Mouse (Mus musculus): ENCODE measurements around the gene Ndufa8. TPM values are rescaled to one million over a fixed set of nuclear protein-coding genes. Genes with fewer than 3 reads are reported as not detected.

Gene Ndufa8
- total RNA-seq, 1 experiment from 2014 or later: 59.9 TPM

DNA sequence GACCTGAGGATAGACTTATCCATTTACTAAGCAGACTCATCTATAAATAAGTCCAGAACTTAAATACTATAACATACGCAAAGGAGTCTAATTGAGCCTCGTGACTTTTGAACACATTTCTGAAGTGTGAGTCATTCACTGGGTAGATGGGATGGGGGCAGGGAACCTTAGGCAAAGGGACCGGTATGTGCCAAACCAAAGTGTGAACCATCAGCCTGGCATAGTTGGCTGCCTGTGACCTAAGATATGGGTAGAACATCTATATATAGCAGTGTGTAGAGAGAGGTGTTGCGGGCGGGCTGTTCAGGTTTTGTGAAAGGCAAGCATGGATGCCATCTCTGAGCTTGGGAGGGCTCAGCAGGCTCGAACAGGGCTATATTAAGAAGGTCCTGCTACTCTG lies 54.9 kb downstream of the Ndufa8 start:
- ATAC-seq (replicated peaks; ENCODE audit: low read depth, poor library complexity, severe bottlenecking): no peak

GRCm38 (mm10) chr2:35993481-35993880 lies 55.7 kb downstream of the Ndufa8 start:
- ATAC-seq (replicated peaks; ENCODE audit: low read depth, poor library complexity, severe bottlenecking): 0 out of 2 replicates have a peak, but pooled peaks have one; percentile 24

DNA sequence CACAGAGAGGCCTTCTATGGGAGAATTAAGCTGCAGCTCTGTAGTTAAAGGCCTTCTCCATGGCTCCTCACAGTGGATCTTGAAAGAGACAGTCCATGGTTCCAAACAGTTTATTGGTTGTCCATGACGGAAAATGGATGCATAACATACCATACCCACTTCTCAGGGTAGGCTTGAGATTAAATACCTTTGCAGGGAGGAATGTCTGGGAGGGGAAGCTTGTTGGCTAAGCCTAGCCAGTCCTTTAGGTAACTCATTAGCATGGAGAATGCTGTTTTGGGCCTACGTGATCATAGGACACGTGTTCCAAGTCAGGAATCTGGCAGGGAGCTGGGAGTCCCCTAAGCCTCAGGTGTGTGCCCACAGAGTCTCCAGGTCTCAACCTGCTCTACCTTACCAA lies 56.9 kb downstream of the Ndufa8 start:
- ATAC-seq (replicated peaks; ENCODE audit: low read depth, poor library complexity, severe bottlenecking): no peak

Other genes with a start within 250 kb of the Ndufa8 start
- 0.55 TPM in 1 of 2 replicates, not detected in the other for gene Ttll11, start 69.5 kb downstream of the Ndufa8 start, total RNA-seq (2017)
- not detected in 2 replicates for gene Morn5, start 52 bp upstream of the Ndufa8 start, total RNA-seq (2017)
- gene Lhx6, start 56.0 kb upstream of the Ndufa8 start, total RNA-seq (2017): not detected in 2 replicates
- gene Mrrf, start 87.0 kb upstream of the Ndufa8 start, total RNA-seq (2017): 64.8 and 98.7 TPM in 2 replicates
- gene Rbm18, start 87.4 kb upstream of the Ndufa8 start, total RNA-seq (2017): 22.5 and 24.3 TPM in 2 replicates
- 10.0 and 18.5 TPM in 2 replicates for gene Ptgs1, start 181.0 kb upstream of the Ndufa8 start, total RNA-seq (2017)